Mouse (Mus musculus) liver (tissue): ENCODE results near the gene Itgb8.

ENCODE experiments used
- DNase-seq: peaks from one replicate; pipeline ENCODE4 v3.0.0-alpha.2; 2020; ENCODE audit warnings: mixed read lengths

The Itgb8 gene

DNA sequence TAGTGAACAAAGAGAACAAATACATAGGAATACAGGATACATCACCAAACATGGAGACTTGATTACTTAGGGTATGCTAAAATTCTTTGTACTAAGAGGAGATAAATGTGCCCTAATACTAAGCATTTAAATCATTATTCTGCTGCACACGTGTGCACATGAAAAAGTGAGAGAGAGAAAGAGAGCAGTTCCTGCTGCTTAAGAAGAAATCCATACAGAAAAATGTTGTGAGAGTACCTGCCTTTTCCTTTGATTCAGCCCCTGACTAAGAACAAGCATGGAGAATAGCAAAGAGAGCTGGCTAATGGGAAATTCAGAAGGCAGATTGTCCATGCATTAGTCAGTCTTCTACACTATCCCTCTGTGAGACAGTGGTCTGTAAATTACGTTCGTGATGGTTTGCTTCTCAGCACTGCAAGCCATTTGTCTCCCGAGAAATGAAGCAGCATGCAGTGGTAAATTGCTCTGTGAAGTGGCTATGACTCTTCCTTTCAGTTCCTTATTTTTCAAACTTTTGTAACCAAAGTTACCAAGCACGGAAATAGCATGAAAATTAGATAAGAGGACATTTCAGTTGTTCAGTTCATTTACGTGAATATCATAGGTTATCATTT, 125.0 kb downstream of the Itgb8 start:
- DNase-seq, result no peak

- no peak for DNase-seq
These were observed 128.5 kb downstream of the Itgb8 start for GRCm38 (mm10) chr12:119110091-119110490.
